Mouse (Mus musculus) midbrain, embryonic 16.5 days (tissue): ENCODE measurements around the gene Map1lc3b. TPM values are rescaled to one million over a fixed set of nuclear protein-coding genes. Genes with fewer than 3 reads are reported as not detected.

Experiments used
- ATAC-seq: fragments of 200-750 bp; cut with Nextera tagmentation; 2 replicates; pipeline ENCODE4 v1.8.0; 2017; ENCODE audit warnings: moderate TSS enrichment
- H3K27ac ChIP-seq: fragments of 300-500 bp; sonication (generic); 2 replicates; pipeline ENCODE4 v1.5.1; 2014; ENCODE audit warnings: mild to moderate bottlenecking, low read length, mixed read lengths
- H3K27me3 ChIP-seq: fragments of 300-500 bp; sonication (generic); 2 replicates; pipeline ENCODE4 v1.6.1; 2014; ENCODE audit warnings: low read depth, low read length, mixed read lengths; ENCODE audit not compliant: control insufficient read depth, insufficient read depth
- H3K36me3 ChIP-seq: fragments of 300-500 bp; sonication (generic); 2 replicates; pipeline ENCODE4 v1.6.1; 2014; ENCODE audit warnings: mild to moderate bottlenecking, low read length, moderate library complexity, mixed read lengths; ENCODE audit not compliant: control insufficient read depth, insufficient read depth
- H3K4me1 ChIP-seq: fragments of 300-500 bp; sonication (generic); 2 replicates; pipeline ENCODE4 v1.6.1; 2014; ENCODE audit warnings: mild to moderate bottlenecking, low read length, mixed read lengths; ENCODE audit not compliant: control insufficient read depth, insufficient read depth
- H3K4me2 ChIP-seq: fragments of 300-500 bp; sonication (generic); 2 replicates; pipeline ENCODE4 v1.6.1; 2014; ENCODE audit warnings: mild to moderate bottlenecking, low read length, mixed read lengths
- H3K4me3 ChIP-seq: fragments of 300-500 bp; sonication (generic); 2 replicates; pipeline ENCODE4 v1.5.1; 2014; ENCODE audit warnings: low read depth, mild to moderate bottlenecking, low read length, moderate library complexity, mixed read lengths
- H3K9ac ChIP-seq: fragments of 300-500 bp; sonication (generic); 2 replicates; pipeline ENCODE4 v1.6.1; 2014; ENCODE audit warnings: low read depth, low read length, mixed read lengths
- H3K9me3 ChIP-seq: fragments of 300-500 bp; sonication (generic); replicated peaks from 2 replicates; pipeline ENCODE4 v1.6.1; 2014; ENCODE audit warnings: mild to moderate bottlenecking, low read length, mixed read lengths; ENCODE audit not compliant: control insufficient read depth, poor library complexity, severe bottlenecking
- WGBS: fragments of 180-500 bp; shearing (Covaris S2); extraction: QIAGEN DNeasy Blood & Tissue Kit; methylation state at CpG from one replicate; pipeline ENCODE4 v1.1.7; 2014; 5-methylcytosine and 5-hydroxymethylcytosine counted together
- polyA plus RNA-seq: library from polyadenylated mRNA; unstranded; fragments of >200 nt; fragmentation: Nextera tagmentation; extraction: Ambion mirVana; gene quantifications from 2 replicates; pipeline ENCODE4 v1.2.1, GENCODE M21; 2015

The Map1lc3b gene
- polyA plus RNA-seq, 1 experiment from 2014 or later: 370 TPM

DNA sequence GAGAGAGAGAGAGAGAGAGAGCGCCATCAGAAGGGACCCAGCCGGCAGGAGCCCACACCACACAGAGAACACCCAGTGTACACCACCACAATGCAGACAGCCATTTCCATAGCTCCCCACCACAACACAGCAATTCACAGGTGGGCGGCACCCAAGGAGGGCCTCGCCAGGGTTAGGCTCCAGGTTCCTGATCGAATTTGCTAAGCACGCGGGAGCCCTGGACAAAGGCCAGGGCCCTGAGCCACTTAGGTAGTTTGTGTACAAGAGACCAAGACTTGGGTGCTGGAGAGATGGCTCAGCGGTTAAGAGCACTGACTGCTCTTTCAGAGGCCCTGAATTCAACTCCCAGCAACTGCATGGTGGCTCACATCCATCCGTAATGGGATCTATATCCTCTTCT lies 37.7 kb upstream of the Map1lc3b start:
- no peak overlapping the region for H3K4me3 ChIP-seq
- no peaks in the 10 kb centered on the region for H3K9me3 ChIP-seq
- no peak overlapping the region for H3K4me2 ChIP-seq
- H3K27me3 ChIP-seq: no peaks in the 10 kb centered on the region
- H3K4me1 ChIP-seq: no peaks in the 10 kb centered on the region
- no peak overlapping the region for H3K27ac ChIP-seq
- WGBS: 83% methylated on average over 9 of the region's 9 CpGs
- ATAC-seq: no peak
- H3K9ac ChIP-seq: no peak overlapping the region
- peaks cover 32% of the 10 kb centered on the region for H3K36me3 ChIP-seq

DNA sequence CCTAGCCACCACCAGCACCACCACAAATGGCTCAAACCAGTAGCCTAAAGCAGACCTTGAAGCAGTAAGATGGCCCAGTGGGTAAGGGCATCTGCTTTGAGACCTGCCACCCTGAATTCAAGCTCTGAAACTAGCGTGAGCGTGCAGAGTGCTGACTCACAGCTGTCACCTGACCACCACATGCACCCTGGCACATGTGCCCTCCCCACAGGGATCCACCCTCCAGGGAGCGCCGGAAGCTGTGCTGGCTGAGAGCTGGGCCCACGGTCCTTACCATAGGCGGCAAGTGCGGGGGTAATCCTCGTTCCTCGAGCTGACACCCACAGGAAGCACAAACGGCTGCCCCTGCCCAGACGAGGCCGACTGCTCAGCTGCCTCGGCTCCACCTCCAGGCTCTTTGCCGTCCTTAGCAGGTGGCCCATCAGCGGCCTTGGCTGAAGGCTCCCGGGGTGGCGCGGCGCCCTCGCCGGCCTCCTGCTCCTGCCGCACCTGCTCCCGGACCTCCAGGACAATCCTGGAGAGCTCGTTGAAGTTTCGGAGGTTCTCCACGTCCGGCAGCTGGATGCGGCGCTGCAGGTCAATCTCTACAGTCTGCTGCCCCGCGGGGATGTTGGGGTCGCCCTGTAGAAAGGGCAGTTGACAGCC lies 36.2 kb upstream of the Map1lc3b start:
- no peak overlapping the region for H3K4me2 ChIP-seq
- H3K27ac ChIP-seq: no peak overlapping the region
- no peaks in the 10 kb centered on the region for H3K27me3 ChIP-seq
- ATAC-seq: no peak
- no peak overlapping the region for H3K4me3 ChIP-seq
- no peaks in the 10 kb centered on the region for H3K9me3 ChIP-seq
- H3K36me3 ChIP-seq: peaks cover 37% of the 10 kb centered on the region
- no peak overlapping the region for H3K9ac ChIP-seq
- 94% methylated on average over 32 of the region's 32 CpGs for WGBS
- H3K4me1 ChIP-seq: no peaks in the 10 kb centered on the region

- Histone ChIP-seq H3K9ac (no peak overlapping the region), H3K27me3 (no peaks in the 10 kb centered on the region), H3K4me2 (no peak overlapping the region), H3K4me1 (no peaks in the 10 kb centered on the region), H3K27ac (no peak overlapping the region), H3K36me3 (peaks cover 27% of the 10 kb centered on the region), H3K4me3 (no peak overlapping the region), H3K9me3 (no peaks in the 10 kb centered on the region)
- no peak for ATAC-seq
- WGBS: 89% methylated on average over 11 of the region's 11 CpGs
Observed at GRCm38 (mm10) chr8:121557746-121558145, 32.4 kb upstream of the Map1lc3b start.

DNA sequence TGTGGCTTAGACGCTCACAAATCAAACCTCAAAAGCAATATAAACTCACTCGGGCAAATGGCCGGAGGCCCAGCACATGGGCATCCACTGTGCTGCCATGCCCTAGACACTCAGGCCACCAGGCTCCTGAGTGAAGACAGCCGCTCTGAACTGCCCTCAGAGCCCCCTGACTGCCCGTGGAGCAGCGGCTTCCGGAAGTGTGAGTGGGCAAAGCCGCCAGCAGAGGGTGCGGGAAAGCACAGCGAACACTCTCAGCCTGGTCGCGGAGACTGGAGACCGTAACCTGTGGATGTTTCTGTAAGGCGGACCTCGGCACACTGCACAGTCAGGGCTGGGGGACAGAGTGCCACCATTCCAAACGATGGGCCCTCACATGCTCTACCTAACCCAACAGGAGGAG lies 31.6 kb upstream of the Map1lc3b start:
- ATAC-seq: no peak
- no peaks in the 10 kb centered on the region for H3K4me1 ChIP-seq
- peaks cover 20% of the 10 kb centered on the region for H3K36me3 ChIP-seq
- H3K27ac ChIP-seq: no peak overlapping the region
- H3K9me3 ChIP-seq: no peaks in the 10 kb centered on the region
- H3K27me3 ChIP-seq: no peaks in the 10 kb centered on the region
- no peak overlapping the region for H3K4me2 ChIP-seq
- no peak overlapping the region for H3K9ac ChIP-seq
- 90% methylated on average over 16 of the region's 16 CpGs for WGBS
- H3K4me3 ChIP-seq: no peak overlapping the region

- 91% methylated on average over 12 of the region's 12 CpGs for WGBS
- no peak overlapping the region for H3K4me2 ChIP-seq
Observed at GRCm38 (mm10) chr8:121559801-121560200, 30.4 kb upstream of the Map1lc3b start.

DNA sequence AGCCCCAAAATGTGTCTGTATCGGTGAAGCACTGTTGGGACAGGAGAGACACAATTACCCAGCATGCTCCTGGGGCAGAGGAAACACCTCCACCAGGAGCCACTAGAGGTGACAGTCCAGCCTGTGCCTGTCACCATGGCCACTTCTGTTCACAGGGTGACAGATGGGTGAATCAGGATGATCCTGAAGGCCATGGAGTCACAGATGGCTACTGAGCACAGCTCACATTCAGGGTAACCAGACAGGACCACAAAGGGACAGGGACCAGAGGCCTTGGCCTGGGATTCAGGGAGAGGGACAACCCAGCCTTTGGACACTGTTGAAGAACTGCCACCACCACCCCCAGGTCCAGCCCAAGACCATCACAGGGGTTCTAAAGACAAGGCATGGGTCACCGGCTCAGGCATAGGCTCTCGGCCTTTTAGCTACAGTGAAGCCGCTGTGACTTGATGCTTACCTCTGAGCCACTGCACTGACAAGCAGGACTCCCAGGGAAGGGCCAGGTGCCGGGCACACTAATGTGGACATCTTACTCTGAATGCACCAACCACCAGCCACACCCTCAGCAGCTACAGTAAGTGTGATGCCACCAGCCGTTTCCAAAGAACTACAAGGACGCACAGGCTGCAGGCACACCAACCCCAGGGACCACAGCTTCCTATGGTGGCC lies 29.6 kb upstream of the Map1lc3b start:
- Histone ChIP-seq H3K36me3 (peaks cover 8% of the 10 kb centered on the region; the same call in 1 of the 2 replicates), H3K27me3 (no peaks in the 10 kb centered on the region), H3K4me1 (no peaks in the 10 kb centered on the region), H3K4me3 (no peak overlapping the region), H3K9me3 (no peaks in the 10 kb centered on the region), H3K27ac (no peak overlapping the region), H3K4me2 (no peak overlapping the region), H3K9ac (no peak overlapping the region)
- WGBS: 95% methylated on average over 7 of the region's 7 CpGs
- ATAC-seq: no peak

More at GRCm38 (mm10) chr8:121559801-121560200, 30.4 kb upstream of the Map1lc3b start:
- H3K4me1 ChIP-seq: no peaks in the 10 kb centered on the region
- no peak for ATAC-seq
- H3K27me3 ChIP-seq: no peaks in the 10 kb centered on the region
- H3K36me3 ChIP-seq: peaks cover 9% of the 10 kb centered on the region
- H3K9me3 ChIP-seq: no peaks in the 10 kb centered on the region
- H3K4me3 ChIP-seq: no peak overlapping the region
- no peak overlapping the region for H3K9ac ChIP-seq
- no peak overlapping the region for H3K27ac ChIP-seq

DNA sequence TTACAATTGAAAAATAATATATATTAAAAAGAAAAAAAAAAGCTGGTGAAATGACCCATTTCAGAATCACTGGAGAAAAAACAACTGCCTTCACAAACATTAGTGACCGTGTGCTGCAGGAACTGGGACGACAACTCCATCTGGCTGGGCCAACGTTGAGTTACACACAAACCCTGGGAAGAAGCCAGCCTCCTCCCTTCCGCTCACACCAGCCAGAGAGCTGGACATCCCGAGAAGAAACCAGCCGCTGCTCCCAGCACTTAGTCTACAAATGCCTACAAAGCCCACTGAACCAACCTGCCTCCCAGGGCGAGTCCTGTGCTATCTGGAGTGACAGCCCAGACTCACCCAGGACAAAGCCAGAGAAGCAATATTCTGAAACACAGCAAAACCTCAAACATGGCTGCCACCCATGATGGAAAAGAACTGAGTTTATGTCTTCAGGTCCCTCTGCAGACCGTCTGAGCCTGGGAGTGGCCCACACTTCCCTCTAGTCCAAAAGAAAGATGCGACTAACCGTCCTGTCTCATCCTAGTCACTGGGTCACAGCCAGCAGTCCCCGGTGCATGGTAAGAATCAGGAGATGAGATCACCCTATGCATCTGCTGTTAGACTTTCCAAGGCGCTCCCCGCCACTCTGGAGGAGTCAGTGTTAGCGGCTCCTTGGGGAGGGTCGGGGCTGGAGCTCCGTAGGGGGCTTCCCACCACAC lies 28.4 kb upstream of the Map1lc3b start:
- Histone ChIP-seq H3K9ac (no peak overlapping the region), H3K4me2 (no peak overlapping the region), H3K9me3 (no peaks in the 10 kb centered on the region), H3K27ac (no peak overlapping the region), H3K36me3 (peaks cover 8% of the 10 kb centered on the region; the same call in 1 of the 2 replicates), H3K4me3 (no peak overlapping the region), H3K27me3 (no peaks in the 10 kb centered on the region), H3K4me1 (no peaks in the 10 kb centered on the region)
- no peak for ATAC-seq
- 90% methylated on average over 16 of the region's 16 CpGs for WGBS

GRCm38 (mm10) chr8:121562941-121563351 lies 27.2 kb upstream of the Map1lc3b start:
- Histone ChIP-seq H3K36me3 (peaks cover 8% of the 10 kb centered on the region; the same call in 1 of the 2 replicates), H3K4me2 (no peak overlapping the region), H3K9me3 (no peaks in the 10 kb centered on the region), H3K27ac (no peak overlapping the region), H3K4me1 (no peaks in the 10 kb centered on the region), H3K27me3 (no peaks in the 10 kb centered on the region), H3K4me3 (no peak overlapping the region), H3K9ac (no peak overlapping the region)
- ATAC-seq: no peak
- whole genome bisulfite sequencing: 81% methylated on average over 9 of the region's 9 CpGs

- 59% methylated on average over 6 of the region's 6 CpGs for WGBS
- no peak for ATAC-seq
- H3K36me3 ChIP-seq: peaks cover 4% of the 10 kb centered on the region; the same call in 1 of the 2 replicates
- no peak overlapping the region for H3K4me3 ChIP-seq
- no peaks in the 10 kb centered on the region for H3K4me1 ChIP-seq
- H3K9me3 ChIP-seq: no peaks in the 10 kb centered on the region
- H3K27ac ChIP-seq: no peak overlapping the region
- H3K9ac ChIP-seq: no peak overlapping the region
- no peaks in the 10 kb centered on the region for H3K27me3 ChIP-seq
- H3K4me2 ChIP-seq: no peak overlapping the region
Observed at GRCm38 (mm10) chr8:121563701-121564100, 26.5 kb upstream of the Map1lc3b start.
